Mouse (Mus musculus): ENCODE results near the gene Ndufa11.

DNA sequence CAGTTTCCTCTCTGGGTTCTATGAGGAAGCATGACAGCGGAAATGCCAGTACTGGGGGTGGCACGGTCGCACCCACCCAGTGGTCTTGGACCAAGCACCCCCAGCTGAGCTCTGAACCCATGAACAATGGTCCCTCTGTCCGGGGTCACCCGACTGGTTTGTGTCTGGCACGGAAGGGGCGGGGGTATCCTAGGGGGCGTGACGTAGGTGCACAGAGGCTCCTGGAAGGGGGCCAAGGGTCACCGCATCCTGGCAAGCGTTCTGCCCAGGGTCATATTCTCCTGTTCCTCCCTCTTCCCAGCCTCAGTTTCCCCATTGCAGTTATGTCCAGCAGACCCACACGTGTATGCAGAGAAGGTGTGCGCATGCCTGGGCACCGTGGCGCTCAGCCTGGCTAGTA, 35.9 kb downstream of the Ndufa11 start:
- TF ChIP-seq CTCF (conservative IDR thresholded peaks at IDR 0.05; ENCODE audit: insufficient read depth, insufficient read length, low read depth, low read length) (no peak), POLR2A (IDR thresholded peaks at IDR 0.05; ENCODE audit: low read depth, low read length) (no peak)

All from kidney, adult 2 months (tissue).